Mouse (Mus musculus): ENCODE measurements at regions not wholly inside any gene's neighbourhood (a gene's known extent, or its start where the extent isn't known, plus 50 kb on each side); places are given as distances from the start of the nearest gene placed in this dataset.

- no peak for TF ChIP-seq CTCF (IDR thresholded peaks at IDR 0.05)
- no peak for TF ChIP-seq POLR2A (IDR thresholded peaks at IDR 0.05; ENCODE audit: insufficient read depth, low read depth, low read length)
Measured at GRCm38 (mm10) chr1:176534417-176534816, 259.3 kb upstream of the Pld5 start.
